Mouse (Mus musculus): ENCODE data around the gene Slc18b1.
A peak's percentile ranks its signal among the peaks of the same experiment; 100 is the strongest.
"Not testable (repeated sequence)": the region's sequence is repeated elsewhere in the genome, so short reads cannot be mapped to it uniquely, and the experiment has no call there.

Slc18b1 gene

GRCm38 (mm10) chr10:23796551-23797503 lies at the start of gene Slc18b1:
TSS of gene Slc18b1 (plus strand) at chr10:23796986.
- peak; percentile 48 to 54 for DNase-seq (ENCODE audit: low spot score in 2 of 2)

GRCm38 (mm10) chr10:23754166-23754565 lies 42.6 kb upstream of the Slc18b1 start:
- DNase-seq (ENCODE audit: low spot score in 2 of 2), result peak in 1 of 2 experiments; percentile 2

- DNase-seq (ENCODE audit: low spot score in 2 of 2), result no peak
These were observed 19.4 kb upstream of the Slc18b1 start for GRCm38 (mm10) chr10:23777288-23777945.

GRCm38 (mm10) chr10:23780539-23781275 lies 16.1 kb upstream of the Slc18b1 start:
- DNase-seq (ENCODE audit: low spot score in 2 of 2), result no peak

DNA sequence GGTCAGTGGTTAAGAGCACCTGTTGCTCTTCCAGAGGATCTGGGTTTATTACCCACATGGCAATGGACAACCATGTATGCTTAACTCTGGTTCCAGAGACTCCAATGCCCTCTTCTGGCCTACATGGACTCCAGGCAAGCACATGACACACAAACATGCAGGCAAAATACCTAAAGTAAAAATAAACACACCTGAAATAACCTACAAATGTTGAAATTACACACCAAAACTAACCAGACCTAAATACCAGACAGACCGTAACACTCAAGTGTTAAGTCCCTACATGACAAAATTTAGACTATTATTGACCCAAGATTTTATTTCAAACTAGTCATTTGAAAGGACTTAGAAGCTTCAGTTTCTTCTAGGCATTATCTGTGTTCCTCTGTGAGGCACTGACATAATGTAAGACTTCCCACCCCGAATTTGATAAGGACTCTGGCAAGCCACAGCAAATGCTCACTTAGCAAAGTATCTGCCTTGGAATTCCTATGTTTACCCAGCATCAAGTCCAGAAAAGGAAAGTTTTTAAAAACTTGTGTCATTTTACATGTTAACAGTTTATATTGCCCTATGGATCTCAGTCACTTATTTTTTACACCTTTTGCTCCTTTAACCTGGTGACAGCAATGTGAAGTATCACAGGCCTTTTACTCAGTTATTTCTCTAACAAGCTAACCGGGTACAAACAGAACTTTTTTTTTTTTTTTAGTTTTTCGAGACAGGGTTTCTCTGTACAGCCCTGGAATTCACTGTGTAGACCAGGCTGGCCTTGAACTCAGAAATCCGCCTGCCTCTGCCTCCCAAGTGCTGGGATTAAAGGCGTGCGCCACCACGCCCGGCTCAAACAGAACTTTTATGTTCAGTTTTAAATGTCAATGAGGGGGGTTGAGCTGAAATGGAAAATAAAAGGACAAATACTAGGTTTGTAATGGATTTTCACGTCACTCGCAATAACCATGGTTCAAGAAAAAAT lies 14.7 kb upstream of the Slc18b1 start:
- DNase-seq (ENCODE audit: low spot score in 2 of 2), result no peak

- DNase-seq (ENCODE audit: low spot score in 2 of 2), result no peak
These were observed 13.8 kb upstream of the Slc18b1 start for GRCm38 (mm10) chr10:23782855-23783492.

DNA sequence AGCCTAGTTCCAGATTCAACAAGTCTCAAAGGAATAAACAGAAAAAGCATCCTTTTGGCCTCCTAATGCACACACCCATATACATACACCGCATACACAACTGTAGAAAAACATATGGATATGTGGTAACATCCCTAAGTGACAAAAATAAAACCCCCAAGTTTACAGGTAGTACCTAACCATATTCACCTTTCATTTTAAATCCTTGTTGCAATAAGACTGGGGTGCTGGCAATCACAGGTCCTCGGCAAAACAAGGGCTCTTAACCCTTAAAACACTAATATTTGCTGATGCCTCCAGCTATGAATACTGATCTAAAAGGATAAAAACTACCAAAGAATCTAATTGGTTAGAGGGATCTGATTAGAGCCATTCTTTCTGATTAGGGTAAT lies 13.3 kb upstream of the Slc18b1 start:
- no peak for DNase-seq (ENCODE audit: low spot score in 2 of 2)

DNA sequence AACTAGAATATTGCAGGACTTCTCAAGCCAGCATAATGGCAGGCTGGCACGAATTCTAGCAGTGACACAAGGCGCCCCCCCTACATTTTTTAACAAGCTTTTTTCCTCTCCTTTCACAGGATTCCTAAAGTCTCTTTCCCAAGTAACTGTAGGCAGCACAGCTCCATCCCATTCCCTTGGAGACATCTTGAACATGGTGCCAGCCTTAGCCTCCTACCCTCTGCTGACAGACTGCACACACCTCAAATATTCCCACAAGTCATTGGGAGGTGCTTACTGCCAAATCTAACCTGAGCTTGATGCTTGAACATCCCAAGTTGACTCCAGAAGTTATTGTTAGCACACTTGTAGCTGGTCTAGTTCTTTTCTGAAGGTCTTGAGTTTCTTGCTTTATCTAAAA lies 12.7 kb upstream of the Slc18b1 start:
- DNase-seq (ENCODE audit: low spot score in 2 of 2), result no peak

DNA sequence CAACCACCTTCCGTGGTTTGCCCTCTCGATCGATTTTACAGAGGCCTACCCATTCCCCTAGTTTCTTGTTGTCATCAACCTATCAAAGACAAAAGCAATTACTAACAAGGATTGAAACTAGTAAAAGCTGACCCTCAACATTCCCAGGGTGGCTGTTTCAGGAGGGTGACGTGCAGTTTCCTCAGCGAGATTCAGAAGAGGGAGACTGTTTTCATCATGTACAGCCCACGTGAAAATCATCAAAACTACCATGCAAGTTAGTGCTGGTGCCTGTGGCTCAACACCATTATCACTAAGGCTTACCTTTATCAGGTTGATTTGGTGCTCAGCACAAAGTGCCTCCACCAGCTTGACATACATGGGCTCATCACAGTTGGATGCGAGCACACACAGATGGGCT lies 11.2 kb upstream of the Slc18b1 start:
- not testable (repeated sequence) for DNase-seq (ENCODE audit: low spot score in 2 of 2)

GRCm38 (mm10) chr10:23786040-23786439 lies 10.7 kb upstream of the Slc18b1 start:
- no peak for DNase-seq (ENCODE audit: low spot score in 2 of 2)

DNA sequence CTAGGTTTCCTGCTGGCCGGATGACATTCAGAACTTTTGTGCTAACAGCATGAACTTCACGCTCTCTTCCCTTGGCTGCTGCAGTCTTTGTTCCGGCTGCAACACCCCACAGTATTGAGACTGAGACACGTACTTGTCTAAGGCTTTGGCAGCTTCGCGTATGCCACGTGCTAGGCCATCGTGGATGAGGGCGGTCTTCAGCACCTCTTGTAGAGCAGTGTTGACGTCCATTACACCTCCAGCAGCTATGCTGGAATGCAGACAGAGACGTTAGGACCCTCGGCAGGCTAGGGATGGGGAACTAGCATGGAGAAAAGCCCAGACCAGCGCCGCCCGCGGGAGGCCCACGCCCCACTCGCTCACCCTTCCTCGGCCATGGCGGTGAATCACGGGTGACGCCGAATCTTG lies 10.2 kb upstream of the Slc18b1 start:
- not testable (repeated sequence) for DNase-seq (ENCODE audit: low spot score in 2 of 2)

GRCm38 (mm10) chr10:23787062-23787821 lies 9.5 kb upstream of the Slc18b1 start, which contains the start of gene Rps12:
TSS of gene Rps12 (minus strand) at chr10:23787275.
- DNase-seq (ENCODE audit: low spot score in 2 of 2), result peak; percentile 99

GRCm38 (mm10) chr10:23788056-23788600 lies 8.7 kb upstream of the Slc18b1 start:
- no peak for DNase-seq (ENCODE audit: low spot score in 2 of 2)

DNA sequence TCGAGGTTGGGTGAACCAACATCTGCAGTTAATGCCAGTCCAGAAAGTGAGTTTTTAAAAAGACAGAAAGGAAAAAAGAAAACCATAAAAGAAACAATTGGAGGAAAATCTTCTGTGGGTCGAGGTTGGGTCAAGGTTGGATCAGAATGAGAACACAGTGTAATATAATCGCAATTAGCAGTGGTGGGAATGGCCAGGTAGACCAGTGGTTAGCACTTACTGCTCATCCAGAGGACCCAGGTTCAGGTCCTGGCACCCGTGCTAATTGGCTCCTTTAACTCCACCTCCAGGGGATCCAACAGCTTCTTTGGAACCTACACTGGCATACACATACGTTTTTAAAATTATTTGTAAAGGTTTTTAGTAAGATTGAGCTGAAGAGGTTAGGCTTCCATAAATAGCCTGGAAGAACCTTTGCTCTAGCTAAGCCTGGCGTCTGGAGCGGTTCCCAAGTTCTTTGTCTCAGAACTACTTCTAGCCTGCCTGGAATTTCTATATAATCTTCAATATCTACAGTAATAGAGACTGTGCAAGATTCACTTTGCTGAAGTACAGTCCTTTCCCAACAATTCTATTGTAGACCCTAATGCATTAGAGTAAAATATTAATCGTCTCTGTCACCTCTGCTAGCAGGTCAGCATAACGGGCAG lies 790 bp upstream of the Slc18b1 start:
- no peak for DNase-seq (ENCODE audit: low spot score in 2 of 2)

- no peak for DNase-seq (ENCODE audit: low spot score in 2 of 2)
These were observed 820 bp downstream of the Slc18b1 start for GRCm38 (mm10) chr10:23797606-23798005.

GRCm38 (mm10) chr10:23798142-23798541 lies 1.4 kb downstream of the Slc18b1 start:
- no peak for DNase-seq (ENCODE audit: low spot score in 2 of 2)

DNA sequence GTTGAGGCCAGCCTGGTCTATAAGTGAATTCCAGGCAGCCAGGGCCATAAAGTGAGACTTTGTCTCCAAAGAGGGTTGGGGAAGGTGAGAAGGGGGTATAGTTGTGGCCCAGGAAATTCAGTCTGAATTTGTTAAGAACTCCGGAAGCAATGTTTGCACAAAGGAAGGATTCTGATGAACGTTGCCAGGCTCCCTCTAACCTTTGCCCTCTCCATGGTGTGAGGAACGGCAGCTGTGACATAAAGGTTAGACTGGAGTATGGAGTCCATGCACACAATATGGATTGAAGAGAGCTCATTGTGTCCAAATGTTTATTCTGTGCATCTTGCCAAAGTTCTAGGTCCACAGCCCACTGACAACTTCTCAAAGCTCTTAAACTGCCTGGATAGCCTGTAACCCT lies 3.1 kb downstream of the Slc18b1 start:
- DNase-seq (ENCODE audit: low spot score in 2 of 2), result no peak

- no peak for DNase-seq (ENCODE audit: low spot score in 2 of 2)
These were observed 6.1 kb downstream of the Slc18b1 start for GRCm38 (mm10) chr10:23802911-23803310.

DNA sequence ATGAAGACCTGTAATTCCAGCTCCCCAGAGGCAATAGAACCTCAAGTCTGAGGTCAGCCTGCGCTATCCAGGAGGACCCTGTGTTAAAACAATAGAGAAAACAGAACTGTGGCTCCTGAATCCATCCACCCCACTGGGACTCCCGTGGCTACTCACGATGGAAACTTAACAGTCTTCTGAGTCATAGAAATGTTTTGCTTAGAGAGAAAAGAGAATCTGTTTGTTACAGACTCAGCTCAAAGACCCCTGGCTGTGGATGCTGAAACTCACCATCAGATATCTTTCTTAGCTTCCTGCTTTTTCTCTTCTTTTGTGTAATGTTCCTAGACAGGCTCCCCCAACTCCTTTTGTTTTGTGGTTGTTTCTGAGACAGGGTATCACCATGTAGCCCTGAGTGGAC lies 7.9 kb downstream of the Slc18b1 start:
- no peak for DNase-seq (ENCODE audit: low spot score in 2 of 2)

Measured in urinary bladder, postnatal 36 days (tissue).